Mouse (Mus musculus) cortical plate, adult 2 months (tissue): ENCODE measurements around the gene Olfr798. TPM values are rescaled to one million over a fixed set of nuclear protein-coding genes. Genes with fewer than 3 reads are reported as not detected.

Source experiments
- H3K27ac ChIP-seq: fragments of 200-500 bp; 2 replicates; pipeline ENCODE4 v1.5.1; 2012; ENCODE audit warnings: low read length, control low read depth, inconsistent platforms; ENCODE audit not compliant: insufficient read depth
- H3K4me1 ChIP-seq: fragments of 200-500 bp; 2 replicates; pipeline ENCODE4 v1.6.1; 2011; ENCODE audit warnings: low read length; ENCODE audit not compliant: control insufficient read depth, insufficient read depth
- H3K4me3 ChIP-seq: fragments of 200-500 bp; 2 replicates; pipeline ENCODE4 v1.5.1; 2011; ENCODE audit warnings: mild to moderate bottlenecking, low read length, control low read depth; ENCODE audit not compliant: insufficient read depth
- CTCF ChIP-seq: fragments of 200-500 bp; IDR thresholded peaks from 2 replicates; pipeline ENCODE4 v1.5.1; 2011; ENCODE audit warnings: mild to moderate bottlenecking, control low read depth, low read length; ENCODE audit not compliant: insufficient read depth; ENCODE audit errors: extremely low read depth
- POLR2A ChIP-seq: fragments of 200-500 bp; IDR thresholded peaks from 2 replicates; pipeline ENCODE4 v1.6.1; 2011; ENCODE audit warnings: mild to moderate bottlenecking, low read length, control low read depth; ENCODE audit not compliant: insufficient read depth; ENCODE audit errors: extremely low read depth
- polyA plus RNA-seq: library from polyadenylated mRNA; depleted of rRNA; stranded (reverse); fragments of >200 nt; gene quantifications from 2 replicates; pipeline ENCODE4 v1.2.3, GENCODE M21; 2012; rRNA removed

Olfr798 gene
- polyA plus RNA-seq, result not detected in 2 replicates

DNA sequence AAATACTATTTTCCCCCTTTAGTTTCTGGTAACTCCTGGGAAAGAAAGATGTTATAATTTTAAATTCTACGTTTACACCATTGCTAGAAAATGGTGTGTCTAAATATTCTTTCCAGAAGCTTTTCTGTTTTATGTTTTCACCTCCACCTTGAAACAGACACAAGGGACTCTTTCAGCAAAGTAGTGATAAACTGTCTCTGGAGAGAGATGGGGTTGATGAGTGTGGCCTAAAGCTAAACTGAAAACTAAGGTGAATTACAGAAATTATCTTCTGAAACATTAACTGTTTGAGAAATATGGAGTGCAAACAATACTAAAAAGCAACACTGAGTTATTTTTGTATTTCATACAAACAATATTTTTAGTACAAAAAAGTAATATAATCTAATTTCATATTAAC lies at the start of gene Olfr798:
Olfr798 (minus strand) TSS at position 101 of the 400 bp plus-strand sequence.
- Histone ChIP-seq H3K27ac (no peak within 1 kb of the TSS), H3K4me3 (no peak within 1 kb of the TSS), H3K4me1 (no peaks in the 10 kb centered on the region)
- TF ChIP-seq CTCF (no peak), POLR2A (no peak)

DNA sequence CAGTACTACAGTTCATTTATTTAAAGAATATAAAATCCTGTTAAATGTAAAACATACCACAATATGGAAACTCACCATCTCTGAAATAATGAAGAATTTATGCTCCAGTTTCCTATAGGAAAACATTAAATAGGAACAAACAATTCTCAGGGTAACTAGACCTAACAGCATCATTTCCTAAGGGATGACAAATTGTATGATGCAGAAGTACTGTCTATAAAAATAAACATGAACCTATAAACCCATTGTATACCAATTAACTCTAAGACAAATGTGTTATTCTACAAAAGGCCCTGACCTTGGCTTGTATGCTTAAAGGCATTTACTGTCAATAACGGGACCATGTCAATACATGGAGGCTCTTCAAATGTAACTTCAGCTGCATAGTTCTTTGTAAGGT lies 46.0 kb upstream of the Olfr798 start, which contains the start of gene Olfr801:
Olfr801 (minus strand) TSS at position 101 of the 400 bp plus-strand sequence.
- Histone ChIP-seq H3K4me1 (no peaks in the 10 kb centered on the region), H3K4me3 (no peak within 1 kb of the TSS), H3K27ac (no peak within 1 kb of the TSS)
- TF ChIP-seq POLR2A (no peak), CTCF (no peak)

DNA sequence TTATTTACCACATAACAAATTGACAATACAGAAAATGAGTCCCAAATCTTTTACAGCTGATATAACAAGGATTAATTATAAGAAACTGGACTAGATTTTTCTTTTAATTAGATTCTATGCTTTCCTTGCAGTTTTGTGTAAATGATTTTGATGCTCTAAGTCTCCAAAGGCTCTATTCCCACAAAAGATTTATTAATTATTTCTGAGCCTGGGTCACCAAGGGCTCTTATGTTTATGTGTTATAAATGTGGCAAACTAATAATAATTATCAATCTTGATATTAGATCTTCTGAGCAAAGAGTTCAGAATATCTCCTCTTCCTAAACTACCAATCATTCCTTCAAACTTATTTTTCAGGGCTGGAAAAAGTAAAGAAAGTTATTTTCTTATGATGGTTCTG lies 29.7 kb upstream of the Olfr798 start, which contains the start of gene Olfr800:
Olfr800 (plus strand) TSS at position 301 of the 400 bp plus-strand sequence.
- Histone ChIP-seq H3K27ac (no peak within 1 kb of the TSS), H3K4me3 (no peak within 1 kb of the TSS), H3K4me1 (no peaks in the 10 kb centered on the region)
- TF ChIP-seq POLR2A (no peak), CTCF (no peak)

DNA sequence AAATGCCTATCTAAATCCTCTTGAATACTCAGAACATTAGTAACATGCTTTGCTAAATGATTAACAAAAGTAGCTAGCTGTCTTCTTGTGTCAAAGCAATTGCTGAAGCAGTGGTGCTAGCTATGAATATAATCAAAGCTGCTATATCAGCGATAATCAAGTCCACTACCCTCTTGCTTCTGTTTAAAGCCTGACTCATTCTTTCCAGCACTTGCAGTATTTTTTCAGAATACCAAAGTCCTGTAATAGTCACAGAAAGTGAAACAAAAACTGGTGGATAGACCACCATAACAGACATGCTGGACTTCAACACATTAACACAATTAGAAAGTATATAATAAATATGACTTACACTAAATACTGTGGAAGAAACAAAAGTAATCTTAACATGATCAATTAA lies 24.0 kb upstream of the Olfr798 start:
- Histone ChIP-seq H3K27ac (no peak overlapping the region), H3K4me3 (no peak overlapping the region), H3K4me1 (no peaks in the 10 kb centered on the region)
- TF ChIP-seq POLR2A (no peak), CTCF (no peak)

DNA sequence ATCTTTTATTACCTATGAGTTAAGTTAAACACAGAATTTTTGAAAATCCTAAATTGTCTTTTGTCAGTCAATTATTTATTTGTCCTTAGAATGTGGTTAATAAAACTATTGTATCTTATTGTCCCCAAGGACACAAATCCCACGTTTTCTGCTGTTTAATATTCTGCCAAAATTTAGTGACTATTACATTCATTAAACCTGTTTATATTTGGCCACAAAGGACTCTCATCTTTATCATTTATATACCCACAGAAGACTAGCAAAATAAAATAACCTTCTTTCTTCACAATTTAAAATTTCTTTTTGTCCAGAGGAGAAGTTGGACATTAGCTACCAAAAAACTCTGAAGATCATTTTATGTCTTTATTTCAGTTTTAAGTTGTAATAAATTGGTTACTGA lies 9.4 kb upstream of the Olfr798 start, which contains the start of gene Olfr799:
Olfr799 (plus strand) TSS at position 301 of the 400 bp plus-strand sequence.
- TF ChIP-seq CTCF (no peak), POLR2A (no peak)
- Histone ChIP-seq H3K27ac (no peak within 1 kb of the TSS), H3K4me1 (no peaks in the 10 kb centered on the region), H3K4me3 (no peak within 1 kb of the TSS)

DNA sequence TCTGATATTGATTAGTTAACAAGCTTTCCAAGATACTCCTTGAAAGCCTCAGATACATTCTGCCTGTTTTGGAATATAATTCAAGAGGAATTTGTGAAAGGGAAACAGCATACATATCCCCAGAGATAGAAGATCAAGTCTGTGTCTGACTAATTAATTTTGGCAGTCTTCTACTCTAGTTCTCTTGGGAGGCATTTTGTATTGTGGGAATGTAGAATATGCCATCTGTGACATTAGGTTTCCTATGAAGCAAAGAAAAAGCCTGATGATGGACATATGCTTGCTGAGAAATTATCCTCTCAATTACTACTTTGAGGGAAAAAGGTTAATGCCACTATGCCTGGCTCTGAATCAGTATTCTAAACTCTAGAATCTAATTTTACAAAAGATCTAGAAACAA lies 4.5 kb downstream of the Olfr798 start:
- H3K27ac ChIP-seq, result no peak overlapping the region

DNA sequence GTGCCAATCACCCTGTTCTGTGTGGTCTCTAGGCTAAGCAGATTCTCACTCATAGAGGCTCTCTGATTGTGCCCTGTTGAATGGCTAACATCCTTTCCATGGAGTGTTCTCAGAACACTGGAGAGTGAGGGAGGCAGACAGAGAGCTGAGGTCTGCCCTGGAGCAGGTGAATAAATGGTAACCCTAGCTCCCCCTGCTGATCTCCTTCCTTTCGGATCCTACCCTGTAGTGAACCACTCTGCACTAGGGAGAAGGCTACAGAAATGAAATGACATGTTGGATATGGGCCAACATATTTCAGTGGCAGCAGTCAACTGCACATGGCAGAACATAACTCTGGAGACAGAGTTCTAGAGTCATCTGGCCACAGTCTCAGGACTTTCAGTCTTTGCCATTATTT lies 6.0 kb downstream of the Olfr798 start:
- H3K4me3 ChIP-seq, result no peak overlapping the region
- H3K27ac ChIP-seq, result no peak overlapping the region
- no peak for TF ChIP-seq CTCF
- TF ChIP-seq POLR2A, result no peak
- H3K4me1 ChIP-seq, result no peaks in the 10 kb centered on the region

More for the DNA sequence above, 4.5 kb downstream of the Olfr798 start:
- no peaks in the 10 kb centered on the region for H3K4me1 ChIP-seq
- no peak overlapping the region for H3K4me3 ChIP-seq
- TF ChIP-seq CTCF, result no peak
- TF ChIP-seq POLR2A, result no peak

DNA sequence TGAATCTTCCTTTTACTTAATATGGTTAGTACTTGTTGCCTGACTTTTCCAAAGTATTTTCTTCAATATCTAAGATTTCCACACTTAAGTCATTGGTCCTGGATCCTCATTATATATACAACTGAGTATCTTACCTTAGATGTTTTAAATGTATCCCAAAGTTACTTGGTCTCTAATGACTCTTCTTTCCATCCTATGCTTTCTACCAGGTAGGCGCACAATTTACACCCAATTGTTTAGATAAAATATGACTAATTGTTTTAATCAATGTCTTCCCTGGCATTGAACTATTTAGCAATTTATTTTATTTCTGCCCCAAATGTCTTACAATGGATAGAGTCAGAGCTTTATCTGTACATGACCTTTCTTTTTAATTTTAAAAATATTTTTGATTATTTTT lies 15.3 kb downstream of the Olfr798 start, which contains the start of gene Olfr796:
Olfr796 (minus strand) TSS at position 101 of the 400 bp plus-strand sequence.
- Histone ChIP-seq H3K4me1 (no peaks in the 10 kb centered on the region), H3K4me3 (no peak within 1 kb of the TSS), H3K27ac (no peak within 1 kb of the TSS)
- TF ChIP-seq CTCF (no peak), POLR2A (no peak)

DNA sequence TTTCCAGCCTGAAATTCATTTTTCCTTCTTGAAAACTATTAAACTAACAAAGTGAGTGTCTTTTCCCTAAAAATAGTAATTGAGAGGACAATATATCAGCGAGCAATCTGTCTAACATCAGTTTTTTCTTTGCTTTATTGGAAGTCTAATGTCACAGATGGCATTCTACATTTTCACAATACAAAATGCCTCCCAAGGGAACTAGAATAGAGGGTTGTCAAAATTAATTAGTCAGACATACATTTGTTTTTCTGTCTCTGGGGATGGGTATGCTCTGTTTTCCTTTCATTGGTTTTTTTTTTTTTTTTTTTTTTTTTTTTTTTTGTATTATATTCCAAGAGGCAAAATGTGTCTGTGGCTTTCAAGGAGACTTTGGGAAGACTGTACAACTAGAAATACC lies 50.7 kb downstream of the Olfr798 start:
- Histone ChIP-seq H3K4me1 (no peaks in the 10 kb centered on the region), H3K27ac (no peak overlapping the region), H3K4me3 (no peak overlapping the region)
- no peak for TF ChIP-seq CTCF
- TF ChIP-seq POLR2A, result no peak

Other genes with a start within 250 kb of the Olfr798 start
- gene Olfr784, start 243.9 kb downstream of the Olfr798 start, polyA plus RNA-seq, result 0.21 and 0.31 TPM in 2 replicates
- gene Olfr785, start 222.5 kb downstream of the Olfr798 start, polyA plus RNA-seq, result not detected in 2 replicates
- gene Olfr786, start 200.6 kb downstream of the Olfr798 start, polyA plus RNA-seq, result not detected in 2 replicates
- not detected in 2 replicates for gene Olfr787, start 166.1 kb downstream of the Olfr798 start, polyA plus RNA-seq
- gene Olfr788, start 156.9 kb downstream of the Olfr798 start, polyA plus RNA-seq, result not detected in 2 replicates
- gene Olfr789, start 143.2 kb downstream of the Olfr798 start, polyA plus RNA-seq, result not detected in 2 replicates
- not detected in 2 replicates for gene Olfr790, start 129.4 kb downstream of the Olfr798 start, polyA plus RNA-seq
- gene Olfr791, start 106.1 kb downstream of the Olfr798 start, polyA plus RNA-seq, result not detected in 2 replicates
- gene Olfr792, start 88.8 kb downstream of the Olfr798 start, polyA plus RNA-seq, result not detected in 2 replicates
- not detected in 2 replicates for gene Olfr794, start 60.3 kb downstream of the Olfr798 start, polyA plus RNA-seq
- not detected in 2 replicates for gene Olfr796, start 15.4 kb downstream of the Olfr798 start, polyA plus RNA-seq
- not detected in 2 replicates for gene Olfr799, start 9.6 kb upstream of the Olfr798 start, polyA plus RNA-seq
- not detected in 2 replicates for gene Olfr800, start 29.8 kb upstream of the Olfr798 start, polyA plus RNA-seq
- not detected in 2 replicates for gene Olfr801, start 45.9 kb upstream of the Olfr798 start, polyA plus RNA-seq
- gene Olfr802, start 60.2 kb upstream of the Olfr798 start, polyA plus RNA-seq, result not detected in 2 replicates
- gene Olfr803, start 66.4 kb upstream of the Olfr798 start, polyA plus RNA-seq, result not detected in 2 replicates
- not detected in 2 replicates for gene Olfr804, start 75.3 kb upstream of the Olfr798 start, polyA plus RNA-seq
- not detected in 2 replicates for gene Olfr805, start 101.4 kb upstream of the Olfr798 start, polyA plus RNA-seq
- gene Olfr806, start 114.0 kb upstream of the Olfr798 start, polyA plus RNA-seq, result not detected in 2 replicates
- not detected in 2 replicates for gene Olfr807, start 129.9 kb upstream of the Olfr798 start, polyA plus RNA-seq
- gene Olfr808, start 137.5 kb upstream of the Olfr798 start, polyA plus RNA-seq, result not detected in 2 replicates
- not detected in 2 replicates for gene Olfr809, start 146.7 kb upstream of the Olfr798 start, polyA plus RNA-seq
- not detected in 2 replicates for gene Olfr810, start 167.0 kb upstream of the Olfr798 start, polyA plus RNA-seq
- not detected in 2 replicates for gene Olfr811, start 176.5 kb upstream of the Olfr798 start, polyA plus RNA-seq
- gene Olfr812, start 218.2 kb upstream of the Olfr798 start, polyA plus RNA-seq, result not detected in 2 replicates
- not detected in 2 replicates for gene Olfr813, start 227.4 kb upstream of the Olfr798 start, polyA plus RNA-seq